Comparison of ENCODE assay signal across 25 mouse cellular contexts in genomic region chr9:59464293-59464692, GRCm38 (mm10). TPM values are rescaled to one million over a fixed set of nuclear protein-coding genes. Genes with fewer than 3 reads are reported as not detected.
DNase-seq lines count a peak whose midpoint lies in the region; ATAC-seq and TF ChIP-seq lines count a peak whose summit lies in the region.
"Had no signal": no experiment of that assay in that cellular context is flagged by ENCODE, and none has a peak within 500 bp of the region (broad histone marks: within the 10 kb centered on the region; RNA-seq: fewer than 3 reads in every experiment).

No protein-coding gene starts in this region.

- WGBS in lung, embryonic 14.5 days: 54% methylated on average over 1 of the region's 1 CpGs

- H3K27me3 ChIP-seq in lung, embryonic 14.5 days (ENCODE audit: insufficient read depth, low read length): no peaks in the 10 kb centered on the region
- H3K27me3 ChIP-seq: CH12.LX; embryonic facial prominence, embryonic 12.5 days; forebrain, embryonic 13.5 days; Patski had no signal

- H3K4me1 ChIP-seq in lung, embryonic 14.5 days (ENCODE audit: insufficient read depth): no peaks in the 10 kb centered on the region
- H3K4me1 ChIP-seq: embryonic facial prominence, embryonic 10.5 days; embryonic facial prominence, embryonic 12.5 days had no signal

- H3K27ac ChIP-seq in lung, embryonic 14.5 days (ENCODE audit: low read depth): no peak overlapping the region
- H3K27ac ChIP-seq: embryonic facial prominence, embryonic 10.5 days; embryonic facial prominence, embryonic 12.5 days; forebrain, embryonic 13.5 days had no signal

- TF ChIP-seq CTCF in lung, embryonic 14.5 days (IDR thresholded peaks at IDR 0.05; ENCODE audit: low read depth): no peak

- no peak overlapping the region for H3K9ac ChIP-seq in lung, embryonic 14.5 days
- H3K9ac ChIP-seq: embryonic facial prominence, embryonic 12.5 days; forebrain, embryonic 13.5 days had no signal

- H3K4me3 ChIP-seq in lung, embryonic 14.5 days (ENCODE audit: low read depth, low read length): no peak overlapping the region
- H3K4me3 ChIP-seq: embryonic facial prominence, embryonic 10.5 days; embryonic facial prominence, embryonic 12.5 days; forebrain, embryonic 13.5 days had no signal

- no peaks in the 10 kb centered on the region for H3K9me3 ChIP-seq in lung, embryonic 14.5 days (ENCODE audit: low read depth, low read length)
- H3K9me3 ChIP-seq: embryonic facial prominence, embryonic 10.5 days; embryonic facial prominence, embryonic 12.5 days; forebrain, embryonic 13.5 days; G1E had no signal

- no peak for ATAC-seq in lung, embryonic 14.5 days (ENCODE audit: insufficient read depth)
- ATAC-seq: activated CD4-positive, CD25-positive, alpha-beta regulatory T cell, adult 4 months; CD4-positive, CD25-positive, alpha-beta regulatory T cell, adult 4 months; forebrain, embryonic 13.5 days; forebrain, embryonic 16.5 days; Patski had no signal

- peak; percentile 20 for DNase-seq in lung, embryonic 14.5 days
- no peak for DNase-seq in lung, postnatal 14 days
- DNase-seq in lung, postnatal 25 days (ENCODE audit: low spot score): peak; percentile 44
- DNase-seq in lung, postnatal 4 days: no peak
- DNase-seq in 416B (ENCODE audit: low read depth): peak; percentile 56
- peak; percentile 50 for DNase-seq in skeletal muscle tissue, adult 2 months (ENCODE audit: low read depth, low spot score)
- no peak for DNase-seq in spleen, postnatal 10 days (ENCODE audit: low spot score in 2 of 2)
- DNase-seq: adrenal gland, adult 8-10 months; adrenal gland, postnatal 14 days; adrenal gland, postnatal 36 days; B cell, adult 2 months; cerebellum, adult 11-12 months; cerebellum, adult 2 months; cerebellum, adult 9-10 months; cerebellum, postnatal 10 days; cerebellum, postnatal 25 days had no signal

- H3K36me3 ChIP-seq in lung, embryonic 14.5 days (ENCODE audit: insufficient read depth): 0 out of 2 replicates have a peak, but pooled peaks cover 2% of the 10 kb centered on the region
- H3K36me3 ChIP-seq: embryonic facial prominence, embryonic 12.5 days had no signal

- H3K4me2 ChIP-seq in lung, embryonic 14.5 days: no peak overlapping the region
- H3K4me2 ChIP-seq: embryonic facial prominence, embryonic 12.5 days; forebrain, embryonic 13.5 days had no signal

RNA-seq across cellular contexts. Expression of gene Arih1, which starts 22.1 kb away (rescaled TPM):
- 17.8 and 20.2 TPM in 2 replicates for polyA plus RNA-seq in lung, embryonic 14.5 days (2014; fragmentation: Nextera tagmentation; extraction: Ambion mirVana)

Comparison
In these comparisons a context has a peak if more than half of its experiments do, and no peak if none do; other contexts are left out.
1. DNase-seq: peak in lung, embryonic 14.5 days (single experiment), lung, postnatal 25 days (single experiment), 416B (single experiment) and skeletal muscle tissue, adult 2 months (single experiment); none in lung, postnatal 14 days (single experiment), lung, postnatal 4 days (0 of 2) and spleen, postnatal 10 days (0 of 2).